Comparison of ENCODE assay signal across 9 mouse cellular contexts in genomic region chr8:125557391-125558108, GRCm38 (mm10). TPM values are rescaled to one million over a fixed set of nuclear protein-coding genes. Genes with fewer than 3 reads are reported as not detected.
DNase-seq lines count a peak whose midpoint lies in the region; ATAC-seq and TF ChIP-seq lines count a peak whose summit lies in the region.
"Had no signal": no experiment of that assay in that cellular context is flagged by ENCODE, and none has a peak within 500 bp of the region (broad histone marks: within the 10 kb centered on the region; RNA-seq: fewer than 3 reads in every experiment).

No protein-coding gene starts in this region.

- 36% methylated on average over 10 of the region's 10 CpGs for WGBS in heart, embryonic 10.5 days
- WGBS in heart, embryonic 15.5 days = 25% methylated on average over 10 of the region's 10 CpGs
- 75% methylated on average over 10 of the region's 10 CpGs for WGBS in thymus, adult 2 months

- peak overlapping the region; percentile 34; the same call in 1 of the 2 replicates for H3K9ac ChIP-seq in heart, embryonic 15.5 days

- peaks cover 99% of the 10 kb centered on the region for H3K4me1 ChIP-seq in heart, embryonic 10.5 days
- peaks cover 85% of the 10 kb centered on the region for H3K4me1 ChIP-seq in heart, embryonic 15.5 days (replicated peaks)
- H3K4me1 ChIP-seq in thymus, adult 2 months (replicated peaks; ENCODE audit: control insufficient read depth, insufficient read depth, low read length) = peaks cover 41% of the 10 kb centered on the region

- intact Hi-C loops in heart, postnatal 25 days (cut with DNase I) = no loop called here

- no peaks in the 10 kb centered on the region for H3K27me3 ChIP-seq in heart, embryonic 10.5 days (ENCODE audit: insufficient read depth, poor library complexity, severe bottlenecking)
- no peaks in the 10 kb centered on the region for H3K27me3 ChIP-seq in heart, embryonic 15.5 days
- H3K27me3 ChIP-seq in thymus, adult 2 months (ENCODE audit: control insufficient read depth, insufficient read depth, low read length) = no peaks in the 10 kb centered on the region

- H3K36me3 ChIP-seq in heart, embryonic 10.5 days = no peaks in the 10 kb centered on the region
- no peaks in the 10 kb centered on the region for H3K36me3 ChIP-seq in heart, embryonic 15.5 days
- no peaks in the 10 kb centered on the region for H3K36me3 ChIP-seq in thymus, adult 2 months (ENCODE audit: control insufficient read depth, insufficient read depth, low read length)

- TF ChIP-seq POLR2A in thymus, adult 2 months (IDR thresholded peaks at IDR 0.05; ENCODE audit: control insufficient read depth, extremely low read depth, insufficient read depth, low read length, poor library complexity) = no peak

- H3K9me3 ChIP-seq in heart, embryonic 10.5 days = no peaks in the 10 kb centered on the region
- no peaks in the 10 kb centered on the region for H3K9me3 ChIP-seq in heart, embryonic 15.5 days (replicated peaks)

- H3K4me2 ChIP-seq in heart, embryonic 15.5 days = peak overlapping the region; percentile 60

- H3K4me3 ChIP-seq in heart, embryonic 10.5 days = peak overlapping the region; percentile 43
- no peak overlapping the region for H3K4me3 ChIP-seq in heart, embryonic 15.5 days
- H3K4me3 ChIP-seq in thymus, adult 2 months (ENCODE audit: control insufficient read depth, insufficient read depth, low read length) = no peak overlapping the region

- H3K27ac ChIP-seq in heart, embryonic 10.5 days = peak overlapping the region; percentile 88
- H3K27ac ChIP-seq in heart, embryonic 15.5 days = peak overlapping the region; percentile 95
- H3K27ac ChIP-seq in thymus, adult 2 months (ENCODE audit: control insufficient read depth, insufficient read depth, low read length) = no peak overlapping the region
- H3K27ac ChIP-seq: macrophage had no signal

- peak; percentile 28; the same call in 1 of the 2 replicates for ATAC-seq in heart, embryonic 15.5 days (replicated peaks; ENCODE audit: insufficient number of reproducible peaks, insufficient read depth, low FRiP score, low read depth)

- TF ChIP-seq CTCF in thymus, adult 2 months (IDR thresholded peaks at IDR 0.05; ENCODE audit: borderline replicate concordance, control insufficient read depth, extremely low read depth, insufficient read depth, low read length, poor library complexity) = no peak

- DNase-seq in heart, embryonic 10.5 days (ENCODE audit: low spot score) = no peak
- no peak for DNase-seq in heart, postnatal 25 days (ENCODE audit: low spot score)
- DNase-seq in adrenal gland, adult 2 months = peak; percentile 77
- DNase-seq in lung, postnatal 36 days = peak; percentile 61
- DNase-seq in thymus, adult 2 months = no peak
- no peak for DNase-seq in frontal cortex, adult 2 months (ENCODE audit: extremely low spot score in 1 of 2, low spot score in 1 of 2)
- no peak for DNase-seq in frontal cortex, postnatal 25 days (ENCODE audit: low spot score in 2 of 2)

RNA-seq across cellular contexts. Expression of gene Sipa1l2, which starts 12.1 kb away (rescaled TPM):
- 24.9 and 32.6 TPM in 2 replicates for polyA plus RNA-seq in heart, embryonic 10.5 days (2016; fragmentation: Nextera tagmentation; extraction: Ambion mirVana)
- 10 to 100 TPM; 43.7 to 44.8 TPM for total RNA-seq in heart, postnatal 25 days (2021)
- 10 to 100 TPM; 43.5 to 55.8 TPM for total RNA-seq in adrenal gland, adult 2 months (2021)
- 36.0 and 51.6 TPM in 2 replicates for polyA plus RNA-seq in adrenal gland, adult 2 months (2012; rRNA removed)
- polyA plus RNA-seq in heart, embryonic 15.5 days (2015; fragmentation: Nextera tagmentation; extraction: Ambion mirVana) = 20.6 and 24.5 TPM in 2 replicates
- 10.9 and 11.7 TPM in 2 replicates for polyA plus RNA-seq in thymus, adult 2 months (2012; rRNA removed)
- 26.7 and 29.7 TPM in 2 replicates for polyA plus RNA-seq in frontal cortex, adult 2 months (2012; rRNA removed)

Comparison
In these comparisons a context has a peak if more than half of its experiments do, and no peak if none do; other contexts are left out.
1. DNase-seq: peak in adrenal gland, adult 2 months (single experiment) and lung, postnatal 36 days (single experiment); none in heart, embryonic 10.5 days (single experiment), heart, postnatal 25 days (single experiment), thymus, adult 2 months (single experiment), frontal cortex, adult 2 months (0 of 2) and frontal cortex, postnatal 25 days (0 of 2).